Mouse (Mus musculus): ENCODE data around the gene Nt5c3.

The Nt5c3 gene

GRCm38 (mm10) chr6:56923726-56924707 lies at the start of gene Nt5c3, which contains the start of gene Vmn1r4:
Gene Nt5c3 (minus strand): TSS chr6:56923932.
Gene Vmn1r4 (plus strand): TSS chr6:56924015.
- WGBS, result 2% methylated on average over 64 of the region's 64 CpGs

GRCm38 (mm10) chr6:56969973-56970372 lies 46.2 kb upstream of the Nt5c3 start, which contains the start of gene Vmn1r5:
Gene Vmn1r5 (plus strand): TSS chr6:56970273.

GRCm38 (mm10) chr6:56956436-56956835 lies 32.7 kb upstream of the Nt5c3 start:
- WGBS, result 62% methylated on average over 5 of the region's 5 CpGs

GRCm38 (mm10) chr6:56934366-56934765 lies 10.6 kb upstream of the Nt5c3 start:
- WGBS, result 85% methylated on average over 4 of the region's 4 CpGs

GRCm38 (mm10) chr6:56932464-56932863 lies 8.7 kb upstream of the Nt5c3 start:
- WGBS, result 71% methylated on average over 2 of the region's 2 CpGs

GRCm38 (mm10) chr6:56931648-56932415 lies 8.1 kb upstream of the Nt5c3 start:
- WGBS, result 68% methylated on average over 4 of the region's 4 CpGs

GRCm38 (mm10) chr6:56923331-56923725 lies 404 bp downstream of the Nt5c3 start:
- WGBS, result under 1% methylated on average over 25 of the region's 25 CpGs

GRCm38 (mm10) chr6:56920222-56921092 lies 3.3 kb downstream of the Nt5c3 start:
- WGBS, result 81% methylated on average over 12 of the region's 12 CpGs

GRCm38 (mm10) chr6:56919330-56920044 lies 4.2 kb downstream of the Nt5c3 start:
- 90% methylated on average over 7 of the region's 7 CpGs for WGBS

GRCm38 (mm10) chr6:56917578-56918368 lies 6.0 kb downstream of the Nt5c3 start:
- 77% methylated on average over 12 of the region's 12 CpGs for WGBS

- 47% methylated on average over 2 of the region's 2 CpGs for WGBS
These were observed 7.5 kb downstream of the Nt5c3 start for GRCm38 (mm10) chr6:56916279-56916678.

- 60% methylated on average over 2 of the region's 2 CpGs for WGBS
These were observed 10.5 kb downstream of the Nt5c3 start for GRCm38 (mm10) chr6:56913092-56913858.

- 58% methylated on average over 2 of the region's 2 CpGs for WGBS
These were observed 12.8 kb downstream of the Nt5c3 start for GRCm38 (mm10) chr6:56910910-56911309.

GRCm38 (mm10) chr6:56908912-56909311 lies 14.8 kb downstream of the Nt5c3 start:
- WGBS, result 8% methylated on average over 4 of the region's 4 CpGs

- WGBS, result 50% methylated on average over 2 of the region's 2 CpGs
These were observed 15.3 kb downstream of the Nt5c3 start for GRCm38 (mm10) chr6:56908397-56908796.

GRCm38 (mm10) chr6:56907973-56908372 lies 15.8 kb downstream of the Nt5c3 start:
- 64% methylated on average over 3 of the region's 3 CpGs for WGBS

GRCm38 (mm10) chr6:56906121-56906846 lies 17.4 kb downstream of the Nt5c3 start:
- 78% methylated on average over 8 of the region's 8 CpGs for WGBS

GRCm38 (mm10) chr6:56905486-56905885 lies 18.2 kb downstream of the Nt5c3 start:
- WGBS, result 92% methylated on average over 5 of the region's 5 CpGs
